Mouse (Mus musculus) myocyte (in vitro differentiated cells): ENCODE data around the gene Ctsl. TPM values are rescaled to one million over a fixed set of nuclear protein-coding genes. Genes with fewer than 3 reads are reported as not detected.

Experiments
- H3K27me3 ChIP-seq: one replicate; pipeline ENCODE4 v1.6.1; 2011; ENCODE audit not compliant: control insufficient read depth, insufficient read depth, insufficient read length
- H3K36me3 ChIP-seq: one replicate; pipeline ENCODE4 v1.6.1; 2011; ENCODE audit not compliant: control insufficient read depth, insufficient read depth
- H3K4me2 ChIP-seq: one replicate; pipeline ENCODE4 v1.6.1; 2011; ENCODE audit warnings: low read depth, control low read depth
- H3K4me3 ChIP-seq: one replicate; pipeline ENCODE4 v1.5.1; 2011; ENCODE audit warnings: mild to moderate bottlenecking, control low read depth, moderate library complexity
- H3K79me2 ChIP-seq: one replicate; pipeline ENCODE4 v1.6.1; 2011; ENCODE audit not compliant: control insufficient read depth, insufficient read depth
- H3ac ChIP-seq: one replicate; pipeline ENCODE4 v1.6.1; 2011; ENCODE audit not compliant: control insufficient read depth, insufficient read length
- CEBPB ChIP-seq: IDR thresholded peaks from 2 replicates; pipeline ENCODE4 v1.6.1; 2011; ENCODE audit warnings: mild to moderate bottlenecking, moderate library complexity; ENCODE audit not compliant: poor library complexity, insufficient read depth, severe bottlenecking
- E2F4 ChIP-seq: IDR thresholded peaks from one replicate; pipeline ENCODE4 v1.6.1; 2011; ENCODE audit warnings: mild to moderate bottlenecking, control low read depth, moderate library complexity; ENCODE audit not compliant: insufficient read depth
- MAX ChIP-seq: IDR thresholded peaks from one replicate; pipeline ENCODE4 v1.6.1; 2011; ENCODE audit warnings: low read depth, mild to moderate bottlenecking, control low read depth
- MYOD1 ChIP-seq, 3 experiments: IDR thresholded peaks; one replicate each; pipeline ENCODE4 v1.6.1; 2011; ENCODE audit warnings: control low read depth in 2 of 3, low read depth in 2 of 3, mild to moderate bottlenecking in 2 of 3, moderate library complexity in 1 of 3; ENCODE audit not compliant: insufficient read length in 2 of 3, control insufficient read depth in 1 of 3
- MYOG ChIP-seq, 3 experiments: IDR thresholded peaks; one replicate each; pipeline ENCODE4 v1.6.1; 2011; ENCODE audit warnings: control low read depth in 2 of 3, low read depth in 2 of 3, mild to moderate bottlenecking in 2 of 3; ENCODE audit not compliant: insufficient read length in 2 of 3, control insufficient read depth in 1 of 3, insufficient read depth in 1 of 3
- POLR2A ChIP-seq: IDR thresholded peaks from one replicate; pipeline ENCODE4 v1.6.1; 2011; ENCODE audit warnings: low read depth, mild to moderate bottlenecking, control low read depth, moderate library complexity; ENCODE audit not compliant: insufficient read length
- POLR2AphosphoS2 ChIP-seq: IDR thresholded peaks from one replicate; pipeline ENCODE4 v1.6.1; 2011; ENCODE audit warnings: low read depth, control low read depth; ENCODE audit not compliant: insufficient read length
- REST ChIP-seq: IDR thresholded peaks from one replicate; pipeline ENCODE4 v1.6.1; 2011; ENCODE audit warnings: mild to moderate bottlenecking, control low read depth, moderate library complexity; ENCODE audit not compliant: insufficient read depth, insufficient read length
- SRF ChIP-seq: IDR thresholded peaks from one replicate; pipeline ENCODE4 v1.6.1; 2011; ENCODE audit warnings: low read depth; ENCODE audit not compliant: control insufficient read depth, insufficient read length
- TCF12 ChIP-seq: IDR thresholded peaks from one replicate; pipeline ENCODE4 v1.6.1; 2011; ENCODE audit warnings: mild to moderate bottlenecking, control low read depth; ENCODE audit not compliant: poor library complexity, insufficient read depth, severe bottlenecking
- TCF3 ChIP-seq: IDR thresholded peaks from one replicate; pipeline ENCODE4 v1.6.1; 2011; ENCODE audit warnings: low read depth, control low read depth; ENCODE audit not compliant: insufficient read length
- USF1 ChIP-seq: IDR thresholded peaks from one replicate; pipeline ENCODE4 v1.6.1; 2011; ENCODE audit warnings: low read depth, mild to moderate bottlenecking, control low read depth, moderate library complexity
- polyA plus RNA-seq: library from polyadenylated mRNA; unstranded; fragments of >200 nt; fragmentation: generic; extraction: Trizol; gene quantifications from one replicate; pipeline ENCODE4 v1.2.1, GENCODE M21; 2012; ENCODE audit warnings: missing spikeins

Gene Ctsl
- polyA plus RNA-seq, 1 experiment, result 778 TPM

- no peaks in the 10 kb centered on the region for H3K79me2 ChIP-seq
- no peak overlapping the region for H3K4me3 ChIP-seq
- H3K36me3 ChIP-seq, result no peaks in the 10 kb centered on the region
- TF ChIP-seq MYOG (IDR thresholded peaks at IDR 0.05; ENCODE audit: control insufficient read depth in 1 of 3, insufficient read depth in 1 of 3, insufficient read length in 2 of 3, low read depth in 2 of 3), result peak in 1 of 3 experiments; percentile 82
- TF ChIP-seq USF1, result no peak
- TF ChIP-seq SRF, result no peak
- TF ChIP-seq MYOD1 (IDR thresholded peaks at IDR 0.05; ENCODE audit: control insufficient read depth in 1 of 3, insufficient read length in 2 of 3, low read depth in 2 of 3), result peak in 1 of 3 experiments; percentile 61
- peak; percentile 14 for TF ChIP-seq TCF12
- H3K4me2 ChIP-seq, result no peak overlapping the region
- H3K27me3 ChIP-seq, result no peaks in the 10 kb centered on the region
- H3ac ChIP-seq, result no peak overlapping the region
Observed at GRCm38 (mm10) chr13:64378601-64379000, 7.9 kb upstream of the Ctsl start.

- Histone ChIP-seq H3K4me2 (no peak overlapping the region), H3K36me3 (no peaks in the 10 kb centered on the region), H3K4me3 (no peak overlapping the region), H3K27me3 (no peaks in the 10 kb centered on the region), H3K79me2 (no peaks in the 10 kb centered on the region), H3ac (no peak overlapping the region)
- TF ChIP-seq MYOG (IDR thresholded peaks at IDR 0.05; ENCODE audit: control insufficient read depth in 1 of 3, insufficient read depth in 1 of 3, insufficient read length in 2 of 3, low read depth in 2 of 3) (peak in 2 of 3 experiments; percentile 59 to 71), USF1 (no peak), MYOD1 (IDR thresholded peaks at IDR 0.05; ENCODE audit: control insufficient read depth in 1 of 3, insufficient read length in 2 of 3, low read depth in 2 of 3) (peak in 2 of 3 experiments; percentile 26 to 72)
Observed at GRCm38 (mm10) chr13:64376472-64376871, 5.8 kb upstream of the Ctsl start.

- Histone ChIP-seq H3K79me2 (no peaks in the 10 kb centered on the region), H3K36me3 (no peaks in the 10 kb centered on the region), H3K4me2 (no peak overlapping the region), H3K4me3 (no peak overlapping the region), H3ac (no peak overlapping the region), H3K27me3 (no peaks in the 10 kb centered on the region)
- TF ChIP-seq MAX, result no peak
- no peak for TF ChIP-seq TCF3
- no peak for TF ChIP-seq POLR2AphosphoS2
- TF ChIP-seq MYOG (IDR thresholded peaks at IDR 0.05; ENCODE audit: control insufficient read depth in 1 of 3, insufficient read depth in 1 of 3, insufficient read length in 2 of 3, low read depth in 2 of 3), result no peak
- no peak for TF ChIP-seq MYOD1 (IDR thresholded peaks at IDR 0.05; ENCODE audit: control insufficient read depth in 1 of 3, insufficient read length in 2 of 3, low read depth in 2 of 3)
- TF ChIP-seq TCF12, result no peak
- no peak for TF ChIP-seq CEBPB
- no peak for TF ChIP-seq POLR2A
- no peak for TF ChIP-seq USF1
Observed at GRCm38 (mm10) chr13:64375160-64375559, 4.5 kb upstream of the Ctsl start.

- no peaks in the 10 kb centered on the region for H3K27me3 ChIP-seq
- no peaks in the 10 kb centered on the region for H3K36me3 ChIP-seq
- no peak for TF ChIP-seq MAX
- no peak for TF ChIP-seq POLR2A
- no peak for TF ChIP-seq POLR2AphosphoS2
- TF ChIP-seq CEBPB, result peak; percentile 94
- TF ChIP-seq MYOD1 (IDR thresholded peaks at IDR 0.05; ENCODE audit: control insufficient read depth in 1 of 3, insufficient read length in 2 of 3, low read depth in 2 of 3), result peak in 1 of 3 experiments; percentile 23
- peak; percentile 12 for TF ChIP-seq TCF12
- TF ChIP-seq USF1, result no peak
- peak in 2 of 3 experiments; percentile 34 to 63 for TF ChIP-seq MYOG (IDR thresholded peaks at IDR 0.05; ENCODE audit: control insufficient read depth in 1 of 3, insufficient read depth in 1 of 3, insufficient read length in 2 of 3, low read depth in 2 of 3)
- TF ChIP-seq E2F4, result no peak
- H3ac ChIP-seq, result no peak overlapping the region
- H3K4me3 ChIP-seq, result no peak overlapping the region
- H3K79me2 ChIP-seq, result peaks cover 14% of the 10 kb centered on the region
- no peak overlapping the region for H3K4me2 ChIP-seq
Observed at GRCm38 (mm10) chr13:64373695-64374094, 3.0 kb upstream of the Ctsl start.

GRCm38 (mm10) chr13:64369805-64370172 is 901 bp downstream of the Ctsl start:
- H3K79me2 ChIP-seq, result peaks cover 34% of the 10 kb centered on the region
- peaks cover 21% of the 10 kb centered on the region for H3K36me3 ChIP-seq
- peak overlapping the region; percentile 33 for H3ac ChIP-seq
- peak overlapping the region; percentile 83 for H3K4me2 ChIP-seq
- no peaks in the 10 kb centered on the region for H3K27me3 ChIP-seq
- TF ChIP-seq POLR2AphosphoS2 (peak; percentile 44), CEBPB (no peak)
- H3K4me3 ChIP-seq, result peak overlapping the region; percentile 98

GRCm38 (mm10) chr13:64368596-64368995 is 2.1 kb downstream of the Ctsl start:
- peaks cover 34% of the 10 kb centered on the region for H3K79me2 ChIP-seq
- peak overlapping the region; percentile 98 for H3K4me3 ChIP-seq
- TF ChIP-seq REST (no peak), MAX (no peak), POLR2AphosphoS2 (no peak), TCF12 (no peak)
- peaks cover 31% of the 10 kb centered on the region for H3K36me3 ChIP-seq
- H3ac ChIP-seq, result no peak overlapping the region
- peak overlapping the region; percentile 83 for H3K4me2 ChIP-seq
- H3K27me3 ChIP-seq, result no peaks in the 10 kb centered on the region
